In genomic region chrX:164374586-164374985, GRCm38 (mm10) we compare ENCODE assay signal across 12 mouse cellular contexts. TPM values are rescaled to one million over a fixed set of nuclear protein-coding genes. Genes with fewer than 3 reads are reported as not detected.
DNase-seq lines count a peak whose midpoint lies in the region; ATAC-seq and TF ChIP-seq lines count a peak whose summit lies in the region.
"Had no signal": no experiment of that assay in that cellular context is flagged by ENCODE, and none has a peak within 500 bp of the region (broad histone marks: within the 10 kb centered on the region; RNA-seq: fewer than 3 reads in every experiment).

No protein-coding gene starts in this region.

- no peak overlapping the region for H3K4me2 ChIP-seq in embryonic facial prominence, embryonic 14.5 days (ENCODE audit: low read depth, low read length)
- no peak overlapping the region for H3K4me2 ChIP-seq in liver, postnatal 0 days (ENCODE audit: low read depth, low read length)

- TF ChIP-seq EP300 in liver, postnatal 0 days (IDR thresholded peaks at IDR 0.05; ENCODE audit: low read depth), result no peak

- DNase-seq in adrenal gland, postnatal 14 days, result peak; percentile 20
- DNase-seq in adrenal gland, postnatal 25 days, result no peak
- DNase-seq in layer of hippocampus, adult 2 months (ENCODE audit: low spot score in 2 of 2), result no peak
- DNase-seq in layer of hippocampus, adult 18-20 months (ENCODE audit: low spot score in 2 of 2), result no peak
- DNase-seq in embryonic facial prominence, embryonic 14.5 days (ENCODE audit: low spot score), result peak; percentile 20
- peak; percentile 11 for DNase-seq in lung, postnatal 10 days
- no peak for DNase-seq in right cerebral cortex, adult 2 months (ENCODE audit: low spot score in 2 of 2)
- no peak for DNase-seq in liver, postnatal 0 days
- DNase-seq: heart, postnatal 36 days; right cerebral cortex, postnatal 14 days had no signal

- no peak overlapping the region for H3K27ac ChIP-seq in layer of hippocampus, adult 2 months
- no peak overlapping the region for H3K27ac ChIP-seq in embryonic facial prominence, embryonic 14.5 days (replicated peaks; ENCODE audit: low read depth, low read length)
- H3K27ac ChIP-seq in liver, postnatal 0 days (ENCODE audit: low read depth), result no peak overlapping the region
- H3K27ac ChIP-seq: macrophage had no signal

- peaks cover 15% of the 10 kb centered on the region for H3K27me3 ChIP-seq in embryonic facial prominence, embryonic 14.5 days (replicated peaks; ENCODE audit: control insufficient read depth, insufficient read depth, low read length)
- no peaks in the 10 kb centered on the region for H3K27me3 ChIP-seq in liver, postnatal 0 days (ENCODE audit: insufficient read depth, low read length)

- no peaks in the 10 kb centered on the region for H3K4me1 ChIP-seq in embryonic facial prominence, embryonic 14.5 days (ENCODE audit: control insufficient read depth, insufficient read depth, low read length)
- no peaks in the 10 kb centered on the region for H3K4me1 ChIP-seq in liver, postnatal 0 days (ENCODE audit: insufficient read depth)

- H3K4me3 ChIP-seq in layer of hippocampus, adult 2 months, result no peak overlapping the region
- H3K4me3 ChIP-seq in embryonic facial prominence, embryonic 14.5 days (ENCODE audit: low read depth, low read length), result no peak overlapping the region
- H3K4me3 ChIP-seq in liver, postnatal 0 days (ENCODE audit: low read depth, low read length), result no peak overlapping the region

- H3K9me3 ChIP-seq in embryonic facial prominence, embryonic 14.5 days (ENCODE audit: control insufficient read depth, low read length), result no peaks in the 10 kb centered on the region
- no peaks in the 10 kb centered on the region for H3K9me3 ChIP-seq in liver, postnatal 0 days (ENCODE audit: low read length)
- H3K9me3 ChIP-seq: G1E had no signal

- ATAC-seq in embryonic facial prominence, embryonic 14.5 days (ENCODE audit: low read depth), result no peak
- ATAC-seq in liver, postnatal 0 days, result no peak

- WGBS in embryonic facial prominence, embryonic 14.5 days, result 38% methylated on average over 5 of the region's 5 CpGs
- WGBS in liver, postnatal 0 days (ENCODE audit: insufficient replicate concordance), result 52% methylated on average over 5 of the region's 5 CpGs

- H3K36me3 ChIP-seq in embryonic facial prominence, embryonic 14.5 days (ENCODE audit: control insufficient read depth, insufficient read depth, low read length), result no peaks in the 10 kb centered on the region
- H3K36me3 ChIP-seq in liver, postnatal 0 days (replicated peaks; ENCODE audit: insufficient read depth, low read length), result no peaks in the 10 kb centered on the region
- H3K36me3 ChIP-seq: G1E had no signal

- no peak overlapping the region for H3K9ac ChIP-seq in embryonic facial prominence, embryonic 14.5 days (ENCODE audit: low read depth, low read length)
- no peak overlapping the region for H3K9ac ChIP-seq in liver, postnatal 0 days (replicated peaks)

- peak; percentile 36 for TF ChIP-seq CTCF in layer of hippocampus, adult 2 months (conservative IDR thresholded peaks at IDR 0.05)
- TF ChIP-seq CTCF in liver, postnatal 0 days (IDR thresholded peaks at IDR 0.05; ENCODE audit: low read depth), result no peak

RNA-seq across cellular contexts. Expression of gene Vegfd, which starts 1.4 kb away (rescaled TPM):
- total RNA-seq in adrenal gland, postnatal 14 days (2021), result 39.1 and 48.2 TPM in 2 replicates
- total RNA-seq in adrenal gland, postnatal 25 days (2021), result 44.5 and 52.7 TPM in 2 replicates
- total RNA-seq in layer of hippocampus, adult 2 months (2021), result 1 to 10 TPM; 2.7 to 2.9 TPM
- 1 to 10 TPM; 2.6 to 5.0 TPM for total RNA-seq in layer of hippocampus, adult 18-20 months (2021)
- 10.0 and 10.1 TPM in 2 replicates for polyA plus RNA-seq in embryonic facial prominence, embryonic 14.5 days (2014; fragmentation: Nextera tagmentation; extraction: Ambion mirVana)
- 0.31 and 0.38 TPM in 2 replicates for polyA plus RNA-seq in liver, postnatal 0 days (2015; fragmentation: Nextera tagmentation; extraction: Ambion mirVana)
- polyA plus RNA-seq: G1E, macrophage had no signal

RNA-seq across cellular contexts. Expression of gene Piga, which starts 45.0 kb away (rescaled TPM):
- 8.2 and 9.4 TPM in 2 replicates for total RNA-seq in adrenal gland, postnatal 14 days (2021)
- total RNA-seq in adrenal gland, postnatal 25 days (2021), result 8.2 and 9.0 TPM in 2 replicates
- 1 to 10 TPM; 7.0 to 9.4 TPM for total RNA-seq in layer of hippocampus, adult 2 months (2021)
- 1 to 10 TPM; 8.0 to 8.3 TPM for total RNA-seq in layer of hippocampus, adult 18-20 months (2021)
- 10.0 and 11.8 TPM in 2 replicates for polyA plus RNA-seq in embryonic facial prominence, embryonic 14.5 days (2014; fragmentation: Nextera tagmentation; extraction: Ambion mirVana)
- 5.3 and 5.8 TPM in 2 replicates for polyA plus RNA-seq in liver, postnatal 0 days (2015; fragmentation: Nextera tagmentation; extraction: Ambion mirVana)

Comparison
In these comparisons a context has a peak if more than half of its experiments do, and no peak if none do; other contexts are left out.
1. DNase-seq: peak in adrenal gland, postnatal 14 days (single experiment), embryonic facial prominence, embryonic 14.5 days (single experiment) and lung, postnatal 10 days (single experiment); none in adrenal gland, postnatal 25 days (single experiment), layer of hippocampus, adult 2 months (0 of 2), layer of hippocampus, adult 18-20 months (0 of 2), right cerebral cortex, adult 2 months (0 of 2) and liver, postnatal 0 days (single experiment).